Mouse (Mus musculus) midbrain, embryonic 13.5 days (tissue): Measurements from ENCODE around the gene Frem1. TPM values are rescaled to one million over a fixed set of nuclear protein-coding genes. Genes with fewer than 3 reads are reported as not detected.

ENCODE experiments used
- ATAC-seq: fragments of 200-750 bp; cut with Nextera tagmentation; 2 replicates; pipeline ENCODE4 v1.8.0; 2017; ENCODE audit warnings: mild to moderate bottlenecking, moderate TSS enrichment, moderate library complexity
- H3K27ac ChIP-seq: fragments of 300-500 bp; sonication (generic); 2 replicates; pipeline ENCODE4 v1.5.1; 2015; ENCODE audit warnings: inconsistent platforms, mild to moderate bottlenecking, moderate library complexity
- H3K27me3 ChIP-seq: fragments of 300-500 bp; sonication (generic); 2 replicates; pipeline ENCODE4 v1.6.1; 2015; ENCODE audit warnings: mild to moderate bottlenecking, inconsistent platforms
- H3K36me3 ChIP-seq: fragments of 300-500 bp; sonication (generic); 2 replicates; pipeline ENCODE4 v1.6.1; 2015; ENCODE audit warnings: mild to moderate bottlenecking, inconsistent platforms
- H3K4me1 ChIP-seq: fragments of 300-500 bp; sonication (generic); replicated peaks from 2 replicates; pipeline ENCODE4 v1.6.1; 2015; ENCODE audit warnings: inconsistent platforms
- H3K4me2 ChIP-seq: fragments of 300-500 bp; sonication (generic); replicated peaks from 2 replicates; pipeline ENCODE4 v1.6.1; 2015; ENCODE audit warnings: moderate library complexity, mild to moderate bottlenecking, inconsistent platforms
- H3K4me3 ChIP-seq: fragments of 300-500 bp; sonication (generic); replicated peaks from 2 replicates; pipeline ENCODE4 v1.5.1; 2015; ENCODE audit warnings: mild to moderate bottlenecking, inconsistent platforms
- H3K9ac ChIP-seq: fragments of 300-500 bp; sonication (generic); replicated peaks from 2 replicates; pipeline ENCODE4 v1.6.1; 2015; ENCODE audit warnings: mild to moderate bottlenecking, inconsistent platforms
- H3K9me3 ChIP-seq: fragments of 300-500 bp; sonication (generic); 2 replicates; pipeline ENCODE4 v1.6.1; 2016; ENCODE audit warnings: mild to moderate bottlenecking, inconsistent platforms
- WGBS: fragments of 180-500 bp; shearing (Covaris S2); methylation state at CpG from one replicate; pipeline ENCODE4 v1.1.7; 2015; 5-methylcytosine and 5-hydroxymethylcytosine counted together
- polyA plus RNA-seq: library from polyadenylated mRNA; unstranded; fragments of >200 nt; fragmentation: Nextera tagmentation; extraction: Ambion mirVana; gene quantifications from 2 replicates; pipeline ENCODE4 v1.2.1, GENCODE M21; 2015

The Frem1 gene
- polyA plus RNA-seq, 1 experiment from 2014 or later, result 2.8 TPM

DNA sequence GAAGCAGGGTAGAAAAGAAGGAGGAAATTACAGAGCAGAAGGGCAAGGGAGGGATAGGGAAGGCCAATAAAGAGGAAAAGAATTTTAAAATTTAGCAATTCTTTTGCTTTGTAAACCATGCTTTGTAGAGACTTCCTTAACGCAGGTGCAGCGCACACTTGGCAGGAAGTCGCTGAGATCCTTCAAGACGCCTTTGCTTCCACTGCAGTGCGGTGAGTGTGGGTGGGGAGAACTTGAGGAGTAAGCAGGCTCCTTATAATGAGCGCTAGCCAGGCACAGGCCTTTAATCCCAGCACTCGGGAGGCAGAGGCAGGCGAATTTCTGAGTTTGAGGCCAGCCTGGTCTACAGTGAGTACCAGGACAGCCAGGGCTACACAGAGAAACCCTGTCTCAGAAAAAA is 1.1 kb upstream of the Frem1 start:
- Histone ChIP-seq H3K4me1 (peaks cover 25% of the 10 kb centered on the region), H3K9me3 (no peaks in the 10 kb centered on the region), H3K9ac (no peak overlapping the region), H3K27ac (no peak overlapping the region), H3K4me2 (no peak overlapping the region), H3K27me3 (peaks cover 7% of the 10 kb centered on the region; the same call in 1 of the 2 replicates), H3K36me3 (no peaks in the 10 kb centered on the region), H3K4me3 (no peak overlapping the region)
- no peak for ATAC-seq
- 91% methylated on average over 8 of the region's 8 CpGs for WGBS

- Histone ChIP-seq H3K4me3 (peak overlapping the region; percentile 29), H3K4me2 (peak overlapping the region; percentile 58), H3K36me3 (no peaks in the 10 kb centered on the region), H3K4me1 (peaks cover 28% of the 10 kb centered on the region), H3K27me3 (peaks cover 7% of the 10 kb centered on the region; the same call in 1 of the 2 replicates), H3K27ac (no peak overlapping the region), H3K9ac (no peak overlapping the region), H3K9me3 (no peaks in the 10 kb centered on the region)
- no peak for ATAC-seq
- WGBS, result 11% methylated on average over 8 of the region's 8 CpGs
Observed at GRCm38 (mm10) chr4:83051176-83051575, 963 bp downstream of the Frem1 start.

DNA sequence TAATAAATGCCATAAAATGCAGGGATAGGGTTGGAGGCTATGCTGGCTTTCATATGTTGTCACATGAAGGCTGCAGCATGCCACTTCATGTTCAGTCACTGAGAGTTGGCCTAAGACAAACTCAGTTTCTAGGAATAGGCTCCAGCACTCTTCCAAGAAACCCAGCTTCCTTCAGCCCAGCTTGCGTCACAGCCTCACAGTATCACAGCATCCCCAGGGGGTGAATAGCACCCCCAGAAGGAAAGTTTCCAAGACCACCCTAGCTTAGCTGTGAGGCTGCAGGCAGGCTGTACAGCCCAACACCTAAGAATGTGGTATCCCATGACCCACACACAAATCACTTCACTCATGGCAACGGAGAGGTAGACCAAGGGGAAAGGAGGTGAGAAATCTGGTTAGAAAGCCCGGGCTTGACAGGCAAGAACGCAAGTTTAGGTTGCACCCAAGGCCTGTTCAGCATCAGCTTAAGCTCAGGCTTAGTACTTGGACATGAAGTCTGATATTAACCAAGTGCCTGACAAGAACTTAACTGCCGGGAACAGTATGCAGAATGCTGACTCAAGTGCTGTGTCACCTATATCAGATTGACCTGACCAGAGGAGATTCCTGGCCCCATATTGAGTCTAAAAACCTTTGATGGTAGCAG is 1.9 kb downstream of the Frem1 start:
- H3K4me1 ChIP-seq, result peaks cover 35% of the 10 kb centered on the region
- H3K36me3 ChIP-seq, result no peaks in the 10 kb centered on the region
- no peak for ATAC-seq
- no peak overlapping the region for H3K9ac ChIP-seq
- no peaks in the 10 kb centered on the region for H3K9me3 ChIP-seq
- H3K27ac ChIP-seq, result no peak overlapping the region
- H3K4me2 ChIP-seq, result peak overlapping the region; percentile 58; the same call in 1 of the 2 replicates
- peaks cover 7% of the 10 kb centered on the region; the same call in 1 of the 2 replicates for H3K27me3 ChIP-seq
- no peak overlapping the region for H3K4me3 ChIP-seq
- WGBS, result 84% methylated on average over 5 of the region's 5 CpGs

DNA sequence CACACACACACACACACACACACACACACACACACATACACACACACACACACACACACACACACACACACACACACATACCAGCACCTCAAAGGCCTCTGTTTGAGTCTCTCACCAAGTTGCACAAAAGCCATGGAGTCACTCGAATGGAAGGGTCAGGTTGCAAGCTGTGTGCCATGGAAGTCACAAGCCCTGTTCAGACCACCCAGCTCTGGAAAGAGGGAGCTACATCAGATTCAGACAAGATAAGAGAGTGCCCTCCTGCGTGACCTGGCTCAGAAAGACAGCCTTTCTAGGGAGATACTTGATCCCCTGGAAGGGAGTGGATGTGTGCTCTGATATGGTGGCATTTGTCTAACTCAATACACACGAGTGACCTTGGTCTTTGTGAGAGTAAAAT is 2.9 kb downstream of the Frem1 start:
- H3K4me2 ChIP-seq, result no peak overlapping the region
- H3K27me3 ChIP-seq, result peaks cover 7% of the 10 kb centered on the region; the same call in 1 of the 2 replicates
- WGBS, result 29% methylated on average over 3 of the region's 3 CpGs
- no peak overlapping the region for H3K9ac ChIP-seq
- no peaks in the 10 kb centered on the region for H3K9me3 ChIP-seq
- no peaks in the 10 kb centered on the region for H3K36me3 ChIP-seq
- ATAC-seq, result no peak
- no peak overlapping the region for H3K4me3 ChIP-seq
- H3K4me1 ChIP-seq, result peaks cover 35% of the 10 kb centered on the region
- H3K27ac ChIP-seq, result no peak overlapping the region

- H3K27ac ChIP-seq, result no peak overlapping the region
Observed at GRCm38 (mm10) chr4:83048561-83048960, 3.6 kb downstream of the Frem1 start.

GRCm38 (mm10) chr4:83046806-83047205 is 5.3 kb downstream of the Frem1 start:
- no peak overlapping the region for H3K9ac ChIP-seq
- H3K4me1 ChIP-seq, result peaks cover 26% of the 10 kb centered on the region
- H3K27me3 ChIP-seq, result peaks cover 5% of the 10 kb centered on the region; the same call in 1 of the 2 replicates
- no peak overlapping the region for H3K27ac ChIP-seq
- H3K9me3 ChIP-seq, result no peaks in the 10 kb centered on the region
- no peaks in the 10 kb centered on the region for H3K36me3 ChIP-seq
- WGBS, result 68% methylated on average over 2 of the region's 2 CpGs
- H3K4me2 ChIP-seq, result no peak overlapping the region
- H3K4me3 ChIP-seq, result no peak overlapping the region
- ATAC-seq, result no peak

More at GRCm38 (mm10) chr4:83048561-83048960, 3.6 kb downstream of the Frem1 start:
- Histone ChIP-seq H3K9me3 (no peaks in the 10 kb centered on the region), H3K4me1 (peaks cover 35% of the 10 kb centered on the region), H3K9ac (no peak overlapping the region), H3K4me3 (no peak overlapping the region), H3K27me3 (peaks cover 7% of the 10 kb centered on the region; the same call in 1 of the 2 replicates), H3K36me3 (no peaks in the 10 kb centered on the region), H3K4me2 (no peak overlapping the region)
- 29% methylated on average over 2 of the region's 2 CpGs for WGBS
- ATAC-seq, result no peak

DNA sequence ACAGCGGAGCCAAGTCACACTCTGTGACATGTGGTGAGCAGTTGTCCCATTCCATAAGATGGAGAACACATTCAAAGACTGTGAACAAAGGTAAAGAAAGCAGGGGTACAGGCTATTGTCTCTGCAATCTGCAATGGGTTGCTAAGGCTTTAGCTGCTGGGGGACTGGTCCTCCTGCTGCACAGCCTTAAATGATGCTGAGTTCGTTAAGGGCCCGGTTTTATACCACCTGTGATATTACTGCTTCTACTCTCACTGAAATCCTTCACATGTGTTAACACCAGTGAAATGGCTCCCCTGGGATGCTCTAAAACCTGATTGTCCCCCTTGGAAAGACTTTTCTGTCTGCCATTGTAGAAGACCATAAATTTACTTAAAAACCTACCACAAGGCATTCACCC is 6.1 kb downstream of the Frem1 start:
- peaks cover 19% of the 10 kb centered on the region for H3K4me1 ChIP-seq
- no peaks in the 10 kb centered on the region for H3K36me3 ChIP-seq
- no peak overlapping the region for H3K4me2 ChIP-seq
- H3K9ac ChIP-seq, result no peak overlapping the region
- H3K27ac ChIP-seq, result no peak overlapping the region
- peaks cover 5% of the 10 kb centered on the region; the same call in 1 of the 2 replicates for H3K27me3 ChIP-seq
- WGBS, result 60% methylated on average over 3 of the region's 3 CpGs
- no peak overlapping the region for H3K4me3 ChIP-seq
- H3K9me3 ChIP-seq, result no peaks in the 10 kb centered on the region
- ATAC-seq, result no peak

GRCm38 (mm10) chr4:83045266-83045665 is 6.9 kb downstream of the Frem1 start:
- Histone ChIP-seq H3K9ac (no peak overlapping the region), H3K4me3 (no peak overlapping the region), H3K4me2 (no peak overlapping the region), H3K36me3 (no peaks in the 10 kb centered on the region), H3K9me3 (no peaks in the 10 kb centered on the region), H3K4me1 (peaks cover 14% of the 10 kb centered on the region; the same call in 1 of the 2 replicates), H3K27me3 (peaks cover 3% of the 10 kb centered on the region; the same call in 1 of the 2 replicates), H3K27ac (no peak overlapping the region)
- 47% methylated on average over 6 of the region's 6 CpGs for WGBS
- ATAC-seq, result no peak

DNA sequence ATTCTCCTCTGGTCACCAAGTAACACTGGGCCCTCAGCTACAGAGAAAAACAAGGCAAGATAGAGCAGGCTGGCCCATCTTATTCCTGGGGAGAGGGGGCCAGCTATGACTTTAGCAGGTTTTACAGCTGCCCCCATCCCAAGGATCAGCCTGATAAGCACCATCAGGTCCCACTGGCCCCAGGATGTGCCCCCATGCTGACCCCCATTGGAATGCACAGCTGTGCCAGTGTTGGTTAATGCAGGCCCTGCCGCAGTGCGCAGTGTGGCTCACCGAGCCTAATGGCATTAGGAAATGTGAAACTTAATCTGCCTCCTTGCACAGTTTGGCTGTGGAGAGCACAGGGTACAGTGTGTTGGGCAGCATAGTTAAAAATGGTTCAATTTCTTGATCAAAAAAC is 11.4 kb downstream of the Frem1 start:
- no peaks in the 10 kb centered on the region for H3K36me3 ChIP-seq
- no peaks in the 10 kb centered on the region for H3K9me3 ChIP-seq
- ATAC-seq, result no peak
- WGBS, result 36% methylated on average over 3 of the region's 3 CpGs
- H3K4me2 ChIP-seq, result no peak overlapping the region
- no peak overlapping the region for H3K27ac ChIP-seq
- H3K4me3 ChIP-seq, result no peak overlapping the region
- 0 out of 2 replicates have a peak, but pooled peaks cover 3% of the 10 kb centered on the region for H3K4me1 ChIP-seq
- no peaks in the 10 kb centered on the region for H3K27me3 ChIP-seq
- H3K9ac ChIP-seq, result no peak overlapping the region

GRCm38 (mm10) chr4:83032780-83033179 is 19.4 kb downstream of the Frem1 start:
- no peak for ATAC-seq
- Histone ChIP-seq H3K4me2 (no peak overlapping the region), H3K9ac (no peak overlapping the region), H3K36me3 (no peaks in the 10 kb centered on the region), H3K9me3 (no peaks in the 10 kb centered on the region), H3K4me1 (peaks cover 4% of the 10 kb centered on the region; the same call in 1 of the 2 replicates), H3K27me3 (no peaks in the 10 kb centered on the region), H3K27ac (no peak overlapping the region), H3K4me3 (no peak overlapping the region)
- 22% methylated on average over 1 of the region's 1 CpGs for WGBS

DNA sequence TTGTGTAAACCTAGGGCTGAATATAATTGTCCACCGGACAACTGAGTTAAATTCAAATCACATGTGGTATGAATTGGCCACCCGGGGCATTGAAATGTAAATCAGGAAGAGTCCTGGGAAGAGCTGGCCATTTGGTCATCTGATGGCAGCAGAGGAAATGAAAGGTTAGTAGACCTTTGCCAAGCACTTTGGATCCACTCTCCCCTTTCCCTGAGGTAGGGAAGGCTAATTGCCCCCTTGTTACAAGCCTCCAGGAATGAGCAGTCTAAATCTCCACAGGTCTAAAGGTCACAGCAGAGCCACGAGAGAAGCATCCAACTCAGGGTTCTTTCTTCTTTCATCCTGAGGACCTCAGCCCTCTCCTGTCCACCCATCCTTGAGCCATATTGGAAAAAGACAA is 20.5 kb downstream of the Frem1 start:
- peaks cover 4% of the 10 kb centered on the region; the same call in 1 of the 2 replicates for H3K4me1 ChIP-seq
- no peaks in the 10 kb centered on the region for H3K27me3 ChIP-seq
- ATAC-seq, result no peak
- WGBS, result 35% methylated on average over 3 of the region's 3 CpGs
- no peak overlapping the region for H3K4me3 ChIP-seq
- H3K9ac ChIP-seq, result no peak overlapping the region
- no peak overlapping the region for H3K4me2 ChIP-seq
- H3K36me3 ChIP-seq, result no peaks in the 10 kb centered on the region
- no peaks in the 10 kb centered on the region for H3K9me3 ChIP-seq
- no peak overlapping the region for H3K27ac ChIP-seq

DNA sequence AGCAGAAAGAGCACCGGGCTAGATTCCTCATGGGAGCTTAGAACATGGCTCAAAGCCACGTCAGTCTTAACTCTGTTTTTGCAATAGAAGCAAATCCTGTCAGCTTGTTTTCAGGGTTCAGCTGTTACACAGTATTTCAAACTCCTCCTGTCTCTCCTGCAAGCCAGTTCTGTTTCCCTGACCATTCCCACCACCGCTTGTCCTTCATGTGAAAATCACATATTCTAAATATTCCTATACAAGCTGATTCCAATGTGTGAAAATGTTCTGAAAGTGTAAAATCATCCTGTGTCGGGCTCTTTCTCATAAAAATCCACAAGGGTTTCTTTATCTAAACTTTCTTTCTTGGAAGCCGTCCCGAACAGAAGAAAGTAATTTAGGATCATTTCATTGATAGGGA is 22.0 kb downstream of the Frem1 start:
- H3K27me3 ChIP-seq, result no peaks in the 10 kb centered on the region
- H3K9ac ChIP-seq, result no peak overlapping the region
- H3K4me2 ChIP-seq, result no peak overlapping the region
- ATAC-seq, result no peak
- no peaks in the 10 kb centered on the region for H3K36me3 ChIP-seq
- H3K4me3 ChIP-seq, result no peak overlapping the region
- WGBS, result 89% methylated on average over 6 of the region's 6 CpGs
- no peaks in the 10 kb centered on the region for H3K9me3 ChIP-seq
- no peak overlapping the region for H3K27ac ChIP-seq
- H3K4me1 ChIP-seq, result peaks cover 4% of the 10 kb centered on the region; the same call in 1 of the 2 replicates
